Mouse (Mus musculus) bone marrow macrophage, adult 2 months (primary cell): ENCODE measurements around the gene Smg5. TPM values are rescaled to one million over a fixed set of nuclear protein-coding genes. Genes with fewer than 3 reads are reported as not detected.
A peak's percentile ranks its signal among the peaks of the same experiment; 100 is the strongest.

ENCODE experiments used
- H3K27ac ChIP-seq: 2 replicates; pipeline ENCODE4 v1.5.1; 2012; ENCODE audit warnings: low read depth, low read length; ENCODE audit not compliant: insufficient read depth
- H3K4me1 ChIP-seq: 2 replicates; pipeline ENCODE4 v1.6.1; 2012; ENCODE audit warnings: low read length; ENCODE audit not compliant: control insufficient read depth, insufficient read depth
- H3K4me3 ChIP-seq: 2 replicates; pipeline ENCODE4 v1.5.1; 2012; ENCODE audit warnings: mild to moderate bottlenecking, low read length, moderate library complexity; ENCODE audit not compliant: insufficient read depth
- CTCF ChIP-seq: IDR thresholded peaks from 2 replicates; pipeline ENCODE4 v1.5.1; 2012; ENCODE audit warnings: low read depth, mild to moderate bottlenecking, low read length, moderate library complexity
- POLR2A ChIP-seq: IDR thresholded peaks from 2 replicates; pipeline ENCODE4 v1.6.1; 2012; ENCODE audit warnings: mild to moderate bottlenecking, low read depth, low read length, borderline replicate concordance
- polyA plus RNA-seq: library from polyadenylated mRNA; stranded (reverse); fragments of >200 nt; gene quantifications from 2 replicates; pipeline ENCODE4 v1.2.4, GENCODE M21; 2012; ENCODE audit not compliant: missing spikeins, insufficient read depth, insufficient read length

The Smg5 gene
- polyA plus RNA-seq, 1 experiment = 27.8 TPM

- H3K4me3 ChIP-seq = peak within 1 kb of the TSS; percentile 80
- peak; percentile 58; the same call in 1 of the 2 replicates for TF ChIP-seq POLR2A
- no peak for TF ChIP-seq CTCF
- peak within 1 kb of the TSS; percentile 50 for H3K27ac ChIP-seq
- peaks cover 7% of the 10 kb centered on the region; the same call in 1 of the 2 replicates for H3K4me1 ChIP-seq
Observed at GRCm38 (mm10) chr3:88324951-88325405, 11.1 kb upstream of the Smg5 start, which contains the start of gene Glmp. Gene Glmp (plus strand): TSS chr3:88325023.

- no peak overlapping the region for H3K27ac ChIP-seq
- TF ChIP-seq CTCF = no peak
- no peak for TF ChIP-seq POLR2A
Observed at GRCm38 (mm10) chr3:88328956-88329355, 7.1 kb upstream of the Smg5 start.

GRCm38 (mm10) chr3:88331282-88331681 lies 4.8 kb upstream of the Smg5 start:
- H3K4me3 ChIP-seq = no peak overlapping the region
- no peak for TF ChIP-seq POLR2A
- peak; percentile 84; the same call in 1 of the 2 replicates for TF ChIP-seq CTCF
- peaks cover 10% of the 10 kb centered on the region; the same call in 1 of the 2 replicates for H3K4me1 ChIP-seq
- H3K27ac ChIP-seq = no peak overlapping the region

More at GRCm38 (mm10) chr3:88328956-88329355, 7.1 kb upstream of the Smg5 start:
- no peak overlapping the region for H3K4me3 ChIP-seq
- peaks cover 8% of the 10 kb centered on the region for H3K4me1 ChIP-seq

DNA sequence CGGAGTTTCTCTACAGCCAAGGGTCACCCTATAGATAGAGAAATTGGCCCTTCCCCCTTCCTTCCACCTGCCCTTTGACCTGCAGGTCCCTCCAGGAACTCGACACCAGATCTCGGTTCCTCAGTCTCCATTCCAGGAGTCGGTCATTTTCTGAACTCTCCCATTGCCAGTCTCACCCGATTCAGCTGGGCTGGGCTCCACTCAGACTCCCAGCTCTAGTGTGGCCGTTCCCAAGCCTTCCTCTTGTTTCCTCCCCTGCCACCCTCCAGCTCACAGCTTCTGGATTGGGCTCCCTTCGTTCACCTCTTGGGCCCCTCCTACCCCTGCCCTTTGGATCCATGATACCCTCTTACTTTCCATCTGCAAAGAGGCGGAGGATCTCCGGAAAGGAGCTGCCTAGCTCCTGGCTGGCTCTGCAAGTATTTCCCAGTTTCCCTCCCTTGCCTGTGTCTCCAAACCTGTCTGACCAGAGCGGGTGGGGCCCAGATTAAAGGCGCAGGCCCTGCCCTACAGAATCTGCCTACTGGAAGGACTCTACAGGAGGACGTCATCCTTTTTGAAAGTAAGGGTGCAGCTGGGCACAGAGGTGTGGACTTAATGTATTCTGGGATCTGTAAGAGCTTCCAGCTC lies 1.9 kb upstream of the Smg5 start:
- no peak overlapping the region for H3K27ac ChIP-seq
- H3K4me1 ChIP-seq = peaks cover 20% of the 10 kb centered on the region
- no peak overlapping the region for H3K4me3 ChIP-seq
- TF ChIP-seq POLR2A = no peak

- H3K4me1 ChIP-seq = peaks cover 21% of the 10 kb centered on the region
- peak overlapping the region; percentile 95 for H3K27ac ChIP-seq
- H3K4me3 ChIP-seq = peak overlapping the region; percentile 96
- TF ChIP-seq CTCF = no peak
- no peak for TF ChIP-seq POLR2A
Observed at GRCm38 (mm10) chr3:88334902-88335435, 1.1 kb upstream of the Smg5 start.

- Histone ChIP-seq H3K27ac (peak overlapping the region; percentile 95), H3K4me3 (peak overlapping the region; percentile 96), H3K4me1 (peaks cover 21% of the 10 kb centered on the region)
- TF ChIP-seq CTCF (no peak), POLR2A (no peak)
Observed at GRCm38 (mm10) chr3:88335436-88336053, 515 bp upstream of the Smg5 start.

DNA sequence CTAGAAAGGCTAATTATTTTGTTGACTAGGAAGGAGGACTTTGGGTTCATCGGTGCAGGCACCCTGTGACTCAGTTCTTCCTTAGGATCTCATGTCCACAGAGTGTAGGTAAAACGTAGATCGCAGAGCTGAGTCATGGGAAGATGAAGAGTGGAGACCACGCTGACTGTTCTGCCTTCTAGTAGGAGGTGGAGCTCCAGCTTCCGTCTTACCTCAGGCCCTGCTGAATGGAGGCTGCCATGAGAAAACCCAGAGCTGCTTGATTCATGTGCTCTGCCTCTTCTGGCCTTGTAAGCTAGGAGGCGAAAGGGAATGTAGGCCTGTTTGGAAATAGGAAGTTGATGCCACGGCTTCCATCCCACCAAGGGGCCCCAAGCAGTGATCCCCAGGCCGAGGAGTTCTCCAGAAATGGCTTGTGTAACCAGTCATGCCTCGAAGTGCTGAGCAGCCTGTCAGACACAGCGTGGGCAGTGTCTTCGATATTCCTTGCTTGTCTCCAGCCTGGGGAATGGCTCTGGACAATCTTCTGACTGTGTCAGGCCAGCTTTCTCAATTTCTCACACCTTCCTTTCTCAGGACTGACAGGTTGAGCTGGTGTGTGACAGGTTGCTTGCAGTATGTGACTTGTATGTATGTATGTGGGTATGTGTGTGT lies 1.4 kb downstream of the Smg5 start:
- peak overlapping the region; percentile 57 for H3K27ac ChIP-seq
- no peak for TF ChIP-seq CTCF
- no peak for TF ChIP-seq POLR2A
- peak overlapping the region; percentile 36 for H3K4me3 ChIP-seq
- peaks cover 23% of the 10 kb centered on the region for H3K4me1 ChIP-seq

GRCm38 (mm10) chr3:88338316-88338715 lies 2.3 kb downstream of the Smg5 start:
- Histone ChIP-seq H3K27ac (no peak overlapping the region), H3K4me3 (no peak overlapping the region), H3K4me1 (peaks cover 23% of the 10 kb centered on the region)
- TF ChIP-seq POLR2A (no peak), CTCF (no peak)

DNA sequence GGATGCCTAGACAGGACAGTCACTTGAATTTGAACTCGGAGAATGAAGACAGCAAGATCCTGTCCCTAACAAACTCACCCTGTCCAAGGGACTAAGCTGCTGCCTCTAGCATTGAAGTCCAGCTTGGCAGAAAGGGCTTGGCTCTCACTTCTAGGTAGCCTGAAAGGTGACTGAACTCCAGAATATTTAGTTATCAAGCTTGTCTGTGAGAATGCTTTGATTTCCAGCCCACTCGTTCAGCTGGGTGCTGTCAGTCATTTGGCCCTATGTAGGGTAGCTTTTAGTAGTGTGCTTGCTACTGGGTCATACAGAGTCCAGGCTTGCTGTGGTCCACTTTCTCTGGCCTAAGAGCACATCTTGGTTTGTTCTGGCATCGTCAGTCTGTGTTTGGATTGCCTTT lies 2.9 kb downstream of the Smg5 start:
- Histone ChIP-seq H3K4me1 (peaks cover 22% of the 10 kb centered on the region), H3K27ac (0 out of 2 replicates have a peak overlapping the region, but pooled peaks have one; percentile 4)

DNA sequence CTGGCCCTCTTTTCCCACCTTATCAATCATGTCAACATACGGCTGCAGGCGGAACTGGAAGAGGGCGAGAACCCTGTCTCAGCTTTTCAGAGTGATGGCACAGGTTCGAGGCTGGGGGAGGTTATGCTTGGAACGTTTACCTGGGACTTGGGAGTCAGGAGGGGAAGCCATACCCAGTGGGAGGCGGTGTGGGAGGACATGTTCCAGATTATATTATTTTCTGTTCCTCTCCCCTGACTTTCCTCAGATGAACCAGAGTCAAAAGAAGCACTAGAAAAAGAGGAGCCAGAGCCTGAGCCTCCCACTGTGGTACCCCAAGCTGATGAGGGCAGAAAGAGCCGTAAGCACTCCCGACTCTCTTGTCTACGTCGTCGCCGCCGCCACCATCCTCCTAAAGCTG lies 14.7 kb downstream of the Smg5 start:
- H3K4me3 ChIP-seq = no peak overlapping the region
- no peak for TF ChIP-seq POLR2A
- TF ChIP-seq CTCF = no peak
- H3K27ac ChIP-seq = no peak overlapping the region
- H3K4me1 ChIP-seq = no peaks in the 10 kb centered on the region

More for the DNA sequence above, 2.9 kb downstream of the Smg5 start:
- no peak overlapping the region for H3K4me3 ChIP-seq
- no peak for TF ChIP-seq CTCF
- no peak for TF ChIP-seq POLR2A

- Histone ChIP-seq H3K27ac (no peak overlapping the region), H3K4me3 (no peak overlapping the region), H3K4me1 (no peaks in the 10 kb centered on the region)
- TF ChIP-seq POLR2A (no peak), CTCF (no peak)
Observed at GRCm38 (mm10) chr3:88352907-88353306, 16.8 kb downstream of the Smg5 start.
